Mouse (Mus musculus): ENCODE results near the gene Fam117a. TPM values are rescaled to one million over a fixed set of nuclear protein-coding genes. Genes with fewer than 3 reads are reported as not detected.
"Not testable (repeated sequence)": the region's sequence is repeated elsewhere in the genome, so short reads cannot be mapped to it uniquely, and the experiment has no call there.

The Fam117a gene
- polyA plus RNA-seq, 1 experiment from 2014 or later: 81.3 TPM

GRCm38 (mm10) chr11:95397843-95398835 is 61.3 kb downstream of the Fam117a start:
- no peak for ATAC-seq (ENCODE audit: low read depth)
- H3K27ac ChIP-seq (ENCODE audit: low read length): no peak overlapping the region
- H3K4me1 ChIP-seq (ENCODE audit: control insufficient read depth, low read depth, low read length): no peaks in the 10 kb centered on the region
- WGBS (ENCODE audit: insufficient replicate concordance): 44% methylated on average over 14 of the region's 14 CpGs
- no peak overlapping the region for H3K4me2 ChIP-seq (ENCODE audit: low read depth, low read length)
- H3K27me3 ChIP-seq (ENCODE audit: control insufficient read depth, insufficient read depth, low read depth, low read length): peaks cover 20% of the 10 kb centered on the region
- no peak overlapping the region for H3K9ac ChIP-seq (ENCODE audit: low read depth, low read length)
- no peak overlapping the region for H3K4me3 ChIP-seq (ENCODE audit: low read depth, low read length)
- no peaks in the 10 kb centered on the region for H3K9me3 ChIP-seq (replicated peaks; ENCODE audit: control insufficient read depth, low read length)
- H3K36me3 ChIP-seq (ENCODE audit: control insufficient read depth, insufficient read depth): no peaks in the 10 kb centered on the region

- H3K4me3 ChIP-seq (ENCODE audit: low read depth, low read length): no peak overlapping the region
- no peak for ATAC-seq (ENCODE audit: low read depth)
- H3K27ac ChIP-seq (ENCODE audit: low read length): no peak overlapping the region
- WGBS (ENCODE audit: insufficient replicate concordance): 65% methylated on average over 13 of the region's 13 CpGs
- no peak overlapping the region for H3K4me2 ChIP-seq (ENCODE audit: low read depth, low read length)
- peaks cover 20% of the 10 kb centered on the region for H3K27me3 ChIP-seq (ENCODE audit: control insufficient read depth, insufficient read depth, low read depth, low read length)
- no peak overlapping the region for H3K9ac ChIP-seq (ENCODE audit: low read depth, low read length)
- no peaks in the 10 kb centered on the region for H3K4me1 ChIP-seq (ENCODE audit: control insufficient read depth, low read depth, low read length)
- H3K36me3 ChIP-seq (ENCODE audit: control insufficient read depth, insufficient read depth): no peaks in the 10 kb centered on the region
- H3K9me3 ChIP-seq (replicated peaks; ENCODE audit: control insufficient read depth, low read length): no peaks in the 10 kb centered on the region
These were observed 62.8 kb downstream of the Fam117a start for GRCm38 (mm10) chr11:95399520-95400020.

GRCm38 (mm10) chr11:95401568-95401967 is 64.8 kb downstream of the Fam117a start:
- H3K4me2 ChIP-seq (ENCODE audit: low read depth, low read length): no peak overlapping the region
- H3K27ac ChIP-seq (ENCODE audit: low read length): no peak overlapping the region
- no peaks in the 10 kb centered on the region for H3K36me3 ChIP-seq (ENCODE audit: control insufficient read depth, insufficient read depth)
- H3K4me1 ChIP-seq (ENCODE audit: control insufficient read depth, low read depth, low read length): no peaks in the 10 kb centered on the region
- peaks cover 20% of the 10 kb centered on the region for H3K27me3 ChIP-seq (ENCODE audit: control insufficient read depth, insufficient read depth, low read depth, low read length)
- ATAC-seq (ENCODE audit: low read depth): no peak
- H3K9ac ChIP-seq (ENCODE audit: low read depth, low read length): no peak overlapping the region
- no peak overlapping the region for H3K4me3 ChIP-seq (ENCODE audit: low read depth, low read length)
- no peaks in the 10 kb centered on the region for H3K9me3 ChIP-seq (replicated peaks; ENCODE audit: control insufficient read depth, low read length)
- WGBS (ENCODE audit: insufficient replicate concordance): 65% methylated on average over 5 of the region's 5 CpGs

GRCm38 (mm10) chr11:95402196-95402595 is 65.4 kb downstream of the Fam117a start:
- ATAC-seq (ENCODE audit: low read depth): no peak
- no peak overlapping the region for H3K9ac ChIP-seq (ENCODE audit: low read depth, low read length)
- no peaks in the 10 kb centered on the region for H3K9me3 ChIP-seq (replicated peaks; ENCODE audit: control insufficient read depth, low read length)
- H3K27ac ChIP-seq (ENCODE audit: low read length): no peak overlapping the region
- 38% methylated on average over 5 of the region's 5 CpGs for WGBS (ENCODE audit: insufficient replicate concordance)
- no peaks in the 10 kb centered on the region for H3K4me1 ChIP-seq (ENCODE audit: control insufficient read depth, low read depth, low read length)
- H3K27me3 ChIP-seq (ENCODE audit: control insufficient read depth, insufficient read depth, low read depth, low read length): peaks cover 20% of the 10 kb centered on the region
- no peak overlapping the region for H3K4me3 ChIP-seq (ENCODE audit: low read depth, low read length)
- H3K36me3 ChIP-seq (ENCODE audit: control insufficient read depth, insufficient read depth): no peaks in the 10 kb centered on the region
- H3K4me2 ChIP-seq (ENCODE audit: low read depth, low read length): no peak overlapping the region

- ATAC-seq (ENCODE audit: low read depth): no peak
These were observed 65.9 kb downstream of the Fam117a start for GRCm38 (mm10) chr11:95402658-95403101.

GRCm38 (mm10) chr11:95403382-95404340 is 66.8 kb downstream of the Fam117a start:
- no peak overlapping the region for H3K27ac ChIP-seq (ENCODE audit: low read length)
- no peak overlapping the region for H3K4me2 ChIP-seq (ENCODE audit: low read depth, low read length)
- H3K27me3 ChIP-seq (ENCODE audit: control insufficient read depth, insufficient read depth, low read depth, low read length): peaks cover 20% of the 10 kb centered on the region
- no peak for ATAC-seq (ENCODE audit: low read depth)
- H3K9me3 ChIP-seq (replicated peaks; ENCODE audit: control insufficient read depth, low read length): no peaks in the 10 kb centered on the region
- 57% methylated on average over 16 of the region's 16 CpGs for WGBS (ENCODE audit: insufficient replicate concordance)
- H3K36me3 ChIP-seq (ENCODE audit: control insufficient read depth, insufficient read depth): no peaks in the 10 kb centered on the region
- H3K4me1 ChIP-seq (ENCODE audit: control insufficient read depth, low read depth, low read length): no peaks in the 10 kb centered on the region
- H3K4me3 ChIP-seq (ENCODE audit: low read depth, low read length): no peak overlapping the region
- no peak overlapping the region for H3K9ac ChIP-seq (ENCODE audit: low read depth, low read length)

More at GRCm38 (mm10) chr11:95402658-95403101, 65.9 kb downstream of the Fam117a start:
- Histone ChIP-seq H3K4me3 (ENCODE audit: low read depth, low read length) (no peak overlapping the region), H3K9me3 (replicated peaks; ENCODE audit: control insufficient read depth, low read length) (no peaks in the 10 kb centered on the region), H3K27me3 (ENCODE audit: control insufficient read depth, insufficient read depth, low read depth, low read length) (peaks cover 20% of the 10 kb centered on the region), H3K4me2 (ENCODE audit: low read depth, low read length) (no peak overlapping the region), H3K36me3 (ENCODE audit: control insufficient read depth, insufficient read depth) (no peaks in the 10 kb centered on the region), H3K27ac (ENCODE audit: low read length) (no peak overlapping the region), H3K9ac (ENCODE audit: low read depth, low read length) (no peak overlapping the region), H3K4me1 (ENCODE audit: control insufficient read depth, low read depth, low read length) (no peaks in the 10 kb centered on the region)
- 30% methylated on average over 8 of the region's 8 CpGs for whole genome bisulfite sequencing (ENCODE audit: insufficient replicate concordance)

GRCm38 (mm10) chr11:95405771-95406170 is 69.0 kb downstream of the Fam117a start:
- 54% methylated on average over 4 of the region's 4 CpGs for WGBS (ENCODE audit: insufficient replicate concordance)
- H3K27me3 ChIP-seq (ENCODE audit: control insufficient read depth, insufficient read depth, low read depth, low read length): peaks cover 7% of the 10 kb centered on the region
- H3K27ac ChIP-seq (ENCODE audit: low read length): no peak overlapping the region
- H3K4me1 ChIP-seq (ENCODE audit: control insufficient read depth, low read depth, low read length): no peaks in the 10 kb centered on the region
- H3K4me3 ChIP-seq (ENCODE audit: low read depth, low read length): no peak overlapping the region
- H3K4me2 ChIP-seq (ENCODE audit: low read depth, low read length): no peak overlapping the region
- no peaks in the 10 kb centered on the region for H3K36me3 ChIP-seq (ENCODE audit: control insufficient read depth, insufficient read depth)
- no peak overlapping the region for H3K9ac ChIP-seq (ENCODE audit: low read depth, low read length)
- ATAC-seq (ENCODE audit: low read depth): no peak
- no peaks in the 10 kb centered on the region for H3K9me3 ChIP-seq (replicated peaks; ENCODE audit: control insufficient read depth, low read length)

GRCm38 (mm10) chr11:95406398-95406797 is 69.6 kb downstream of the Fam117a start:
- not testable (repeated sequence) for H3K36me3 ChIP-seq (ENCODE audit: control insufficient read depth, insufficient read depth); H3K9me3 ChIP-seq (replicated peaks; ENCODE audit: control insufficient read depth, low read length); H3K4me2 ChIP-seq (ENCODE audit: low read depth, low read length); H3K27me3 ChIP-seq (ENCODE audit: control insufficient read depth, insufficient read depth, low read depth, low read length); H3K4me1 ChIP-seq (ENCODE audit: control insufficient read depth, low read depth, low read length); H3K27ac ChIP-seq (ENCODE audit: low read length); H3K4me3 ChIP-seq (ENCODE audit: low read depth, low read length); ATAC-seq (ENCODE audit: low read depth); H3K9ac ChIP-seq (ENCODE audit: low read depth, low read length)
- WGBS (ENCODE audit: insufficient replicate concordance): 60% methylated on average over 5 of the region's 5 CpGs
